Mouse (Mus musculus): ENCODE results near the gene Calhm1. TPM values are rescaled to one million over a fixed set of nuclear protein-coding genes. Genes with fewer than 3 reads are reported as not detected.

The Calhm1 gene
- polyA plus RNA-seq, 2 experiments from 2014 or later = not detected

Other genes starting within 250 kb of the Calhm1 start
- not detected for gene Ina, start 129.6 kb downstream of the Calhm1 start, polyA plus RNA-seq (2017; shearing (Covaris generic))
- gene Nt5c2, start 129.1 kb downstream of the Calhm1 start, polyA plus RNA-seq (2017; shearing (Covaris generic)) = 10 to 100 TPM; 22.6 to 25.4 TPM
- 1 to 10 TPM; 6.5 to 8.6 TPM for gene Pcgf6, start 93.3 kb downstream of the Calhm1 start, polyA plus RNA-seq (2017; shearing (Covaris generic))
- gene Taf5, start 76.5 kb downstream of the Calhm1 start, polyA plus RNA-seq (2017; shearing (Covaris generic)) = 1 to 10 TPM; 1.9 to 2.9 TPM
- 100 to 1,000 TPM; 278 to 349 TPM for gene Usmg5, start 53.6 kb downstream of the Calhm1 start, polyA plus RNA-seq (2017; shearing (Covaris generic))
- gene Pdcd11, start 53.5 kb downstream of the Calhm1 start, polyA plus RNA-seq (2017; shearing (Covaris generic)) = 1 to 10 TPM; 6.5 to 7.7 TPM
- gene Calhm2, start 6.0 kb downstream of the Calhm1 start, polyA plus RNA-seq (2017; shearing (Covaris generic)) = 10 to 100 TPM in 1 of 2 experiments, 1 to 10 TPM in 1; 7.6 to 14.4 TPM
- not detected for gene Calhm3, start 13.5 kb upstream of the Calhm1 start, polyA plus RNA-seq (2017; shearing (Covaris generic))
- gene Neurl1a, start 34.6 kb upstream of the Calhm1 start, polyA plus RNA-seq (2017; shearing (Covaris generic)) = under 1 TPM in 1 of 2 experiments, not detected in 1; 0.32 TPM